Mouse (Mus musculus) cerebellum, adult 8-10 months (tissue): Measurements from ENCODE around the gene Col18a1.

Source experiments
- DNase-seq: peaks from one replicate; pipeline ENCODE4 v3.0.0; 2022

Col18a1 gene

DNA sequence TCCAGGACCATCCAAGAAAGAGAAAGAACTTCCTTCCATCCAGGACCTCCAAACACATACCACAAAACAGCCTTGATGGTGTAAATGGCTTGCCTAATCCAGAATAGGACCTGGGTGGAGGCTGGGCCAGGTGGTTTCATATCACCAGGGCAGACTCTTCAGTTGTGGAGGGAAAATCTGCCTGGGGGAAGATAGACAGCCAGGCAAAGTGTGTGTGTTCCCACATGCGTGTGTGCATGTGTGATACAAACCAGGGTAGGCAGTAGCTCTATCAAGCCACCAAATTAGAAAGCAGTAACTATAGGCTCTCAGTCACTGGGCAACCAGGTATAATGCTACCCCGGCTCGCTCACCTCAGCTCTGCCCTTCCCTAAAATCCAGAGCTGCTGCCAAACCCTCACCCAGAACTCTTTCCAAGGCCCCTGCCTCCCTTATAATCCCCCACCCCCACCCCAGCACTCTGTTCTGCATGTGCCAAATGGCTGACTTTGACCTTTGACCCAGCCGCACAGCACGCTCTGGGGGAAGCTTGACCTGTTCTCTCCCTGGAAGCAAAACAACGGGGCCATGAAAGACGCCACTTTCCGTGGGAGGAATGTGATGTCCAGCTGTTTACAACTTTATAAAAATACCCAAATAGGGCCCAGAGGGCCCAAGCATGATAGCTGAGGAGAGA, 158.8 kb downstream of the Col18a1 start:
- DNase-seq: no peak

DNA sequence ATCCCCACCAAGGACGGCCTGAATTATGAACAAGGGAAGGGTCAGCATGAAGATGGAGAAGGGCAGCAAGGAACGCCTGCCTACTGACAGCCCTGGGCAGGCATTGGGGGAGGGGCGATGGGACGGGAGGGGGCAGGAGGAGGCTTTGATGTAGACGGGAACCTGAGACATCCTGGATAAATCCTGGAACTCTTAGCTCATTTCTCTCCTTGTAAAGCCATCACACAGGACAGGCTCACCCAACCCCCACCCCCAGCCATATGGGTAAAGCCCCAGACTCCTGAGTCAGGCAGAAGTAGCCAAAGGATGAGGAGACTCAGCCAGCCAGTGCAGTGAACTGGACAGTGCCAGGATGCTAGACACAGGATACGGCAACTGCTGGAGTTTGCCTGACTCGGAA, 161.4 kb downstream of the Col18a1 start:
- no peak for DNase-seq
